Mouse (Mus musculus) T-helper 1 cell (primary cell): Measurements from ENCODE around the gene Ttc21b.
"Not testable (repeated sequence)": the region's sequence is repeated elsewhere in the genome, so short reads cannot be mapped to it uniquely, and the experiment has no call there.

Experiments used
- in situ Hi-C: fragments of 300-600 bp; cut with MboI, MseI; formaldehyde crosslinking; loops from one replicate; pipeline ENCODE4 v1.15.1; 2025; ENCODE audit warnings: high pct_unique_total_duplicates

The Ttc21b gene

GRCm38 (mm10) chr2:66256220-66257131 lies at the start of gene Ttc21b:
Ttc21b (minus strand) TSS chr2:66256617.
- in situ Hi-C loops, result loop anchor here (5.0 kb wide), 1 partner anchor 134 kb away; the partner anchor contains the start of gene Galnt3

- in situ Hi-C loops, result loop anchor here (5.0 kb wide), 1 partner anchor 130 kb away; no protein-coding TSS in a partner anchor
These were observed 16.1 kb upstream of the Ttc21b start for GRCm38 (mm10) chr2:66272551-66272950.

GRCm38 (mm10) chr2:66244013-66244412 lies 12.4 kb downstream of the Ttc21b start:
- in situ Hi-C loops, result loop anchor here (10.0 kb wide), 1 partner anchor 1029 kb away; no protein-coding TSS in a partner anchor

GRCm38 (mm10) chr2:66240334-66240733 lies 16.1 kb downstream of the Ttc21b start:
- in situ Hi-C loops, result loop anchor here (10.0 kb wide), 1 partner anchor 1026 kb away; no protein-coding TSS in a partner anchor

GRCm38 (mm10) chr2:66238886-66239285 lies 17.5 kb downstream of the Ttc21b start:
- in situ Hi-C loops, result no loop called here

GRCm38 (mm10) chr2:66220954-66221353 lies 35.5 kb downstream of the Ttc21b start:
- in situ Hi-C loops, result no loop called here

GRCm38 (mm10) chr2:66209875-66210274 lies 46.5 kb downstream of the Ttc21b start:
- in situ Hi-C loops, result no loop called here

- in situ Hi-C loops, result no loop called here
These were observed 47.1 kb downstream of the Ttc21b start for GRCm38 (mm10) chr2:66209353-66209752.

GRCm38 (mm10) chr2:66206796-66207195 lies 49.6 kb downstream of the Ttc21b start:
- in situ Hi-C loops, result no loop called here

- in situ Hi-C loops, result no loop called here
These were observed 52.2 kb downstream of the Ttc21b start for GRCm38 (mm10) chr2:66204218-66204617.

- in situ Hi-C loops, result no loop called here
These were observed 56.2 kb downstream of the Ttc21b start for GRCm38 (mm10) chr2:66200195-66200594.

- in situ Hi-C loops, result no loop called here
These were observed 64.7 kb downstream of the Ttc21b start for GRCm38 (mm10) chr2:66191691-66192100.

GRCm38 (mm10) chr2:66190157-66190556 lies 66.3 kb downstream of the Ttc21b start:
- in situ Hi-C loops, result no loop called here

GRCm38 (mm10) chr2:66189197-66189596 lies 67.2 kb downstream of the Ttc21b start:
- in situ Hi-C loops, result not testable (repeated sequence)

- in situ Hi-C loops, result no loop called here
These were observed 68.9 kb downstream of the Ttc21b start for GRCm38 (mm10) chr2:66187520-66187919.

GRCm38 (mm10) chr2:66184431-66185164 lies 71.8 kb downstream of the Ttc21b start:
- in situ Hi-C loops, result no loop called here

- in situ Hi-C loops, result no loop called here
These were observed 76.1 kb downstream of the Ttc21b start for GRCm38 (mm10) chr2:66180293-66180692.

GRCm38 (mm10) chr2:66179782-66180181 lies 76.6 kb downstream of the Ttc21b start:
- in situ Hi-C loops, result no loop called here

GRCm38 (mm10) chr2:66178848-66179215 lies 77.6 kb downstream of the Ttc21b start:
- in situ Hi-C loops, result no loop called here

GRCm38 (mm10) chr2:66177886-66178847 lies 78.2 kb downstream of the Ttc21b start:
- in situ Hi-C loops, result no loop called here

GRCm38 (mm10) chr2:66177017-66177416 lies 79.4 kb downstream of the Ttc21b start:
- in situ Hi-C loops, result no loop called here
